Mouse (Mus musculus) kidney, adult 2 months (tissue): Measurements from ENCODE around the gene Prpf8.

Experiments used
- CTCF ChIP-seq: fragments of 200-500 bp; conservative IDR thresholded peaks from 2 replicates; pipeline ENCODE4 v1.5.1; 2011; ENCODE audit warnings: low read depth, mild to moderate bottlenecking, control low read depth, low read length, moderate library complexity, mixed read lengths; ENCODE audit not compliant: insufficient read depth, insufficient read length
- POLR2A ChIP-seq: fragments of 200-500 bp; IDR thresholded peaks from one replicate; pipeline ENCODE4 v1.6.1; 2011; ENCODE audit warnings: low read depth, low read length, control low read depth

GRCm38 (mm10) chr11:75472469-75473081 is 14.0 kb upstream of the Prpf8 start:
- TF ChIP-seq CTCF: no peak
- no peak for TF ChIP-seq POLR2A
